Mouse (Mus musculus): ENCODE measurements at regions not wholly inside any gene's neighbourhood (a gene's known extent, or its start where the extent isn't known, plus 50 kb on each side); places are given as distances from the start of the nearest gene placed in this dataset.
A peak's percentile ranks its signal among the peaks of the same experiment; 100 is the strongest.

DNA sequence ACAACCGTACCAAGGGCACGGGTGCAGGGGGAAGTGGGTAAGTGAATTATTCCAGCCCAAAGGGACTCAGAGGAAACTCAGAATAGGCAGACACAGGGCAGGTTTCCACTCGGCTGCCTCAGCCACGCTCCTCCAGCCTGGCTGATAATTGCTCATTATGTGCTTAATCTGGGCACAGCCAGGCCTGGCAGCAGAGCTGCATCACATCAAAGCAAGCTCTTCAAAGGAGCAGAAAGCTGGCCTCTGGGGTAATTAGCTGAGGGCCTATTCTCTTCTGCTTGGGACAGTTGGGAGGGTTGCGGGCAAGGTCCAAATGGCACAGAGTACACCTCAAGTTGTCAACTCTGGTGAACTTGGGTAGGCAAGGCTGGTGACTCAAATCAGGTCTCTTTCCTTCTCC, 239.5 kb downstream of the Emx2 start:
- intact Hi-C loops (cut with DNase I): no loop called here
- no peak for TF ChIP-seq CTCF (IDR thresholded peaks at IDR 0.05)
- no peak overlapping the region for H3K27ac ChIP-seq
- H3K4me3 ChIP-seq: no peak overlapping the region
- peak; percentile 13 to 16 for DNase-seq (ENCODE audit: extremely low spot score in 1 of 2, low spot score in 2 of 2)

DNA sequence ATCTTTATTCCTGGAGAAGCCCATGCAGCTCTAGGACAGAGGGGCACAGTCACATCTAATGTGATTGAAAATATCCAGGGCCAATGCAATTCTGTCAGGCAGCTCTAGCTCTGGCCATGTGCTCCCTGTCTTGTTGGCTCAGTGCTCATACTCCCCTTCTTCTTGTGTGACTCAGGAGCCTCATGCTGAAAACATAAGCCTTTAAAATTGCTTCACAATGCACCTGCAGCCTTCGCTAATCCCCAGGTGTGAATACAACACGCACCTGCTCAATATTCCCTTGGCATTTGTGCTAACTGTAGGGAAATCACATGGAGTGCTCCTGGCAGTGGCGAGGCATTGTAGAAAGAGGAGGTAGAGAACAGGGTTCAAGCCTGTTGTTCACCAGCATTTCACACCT, 242.0 kb downstream of the Emx2 start:
- no peak for TF ChIP-seq CTCF (IDR thresholded peaks at IDR 0.05)
- Histone ChIP-seq H3K27ac (no peak overlapping the region), H3K4me3 (no peak overlapping the region)
- no peak for DNase-seq (ENCODE audit: extremely low spot score in 1 of 2, low spot score in 2 of 2)
- intact Hi-C loops (cut with DNase I): no loop called here

DNA sequence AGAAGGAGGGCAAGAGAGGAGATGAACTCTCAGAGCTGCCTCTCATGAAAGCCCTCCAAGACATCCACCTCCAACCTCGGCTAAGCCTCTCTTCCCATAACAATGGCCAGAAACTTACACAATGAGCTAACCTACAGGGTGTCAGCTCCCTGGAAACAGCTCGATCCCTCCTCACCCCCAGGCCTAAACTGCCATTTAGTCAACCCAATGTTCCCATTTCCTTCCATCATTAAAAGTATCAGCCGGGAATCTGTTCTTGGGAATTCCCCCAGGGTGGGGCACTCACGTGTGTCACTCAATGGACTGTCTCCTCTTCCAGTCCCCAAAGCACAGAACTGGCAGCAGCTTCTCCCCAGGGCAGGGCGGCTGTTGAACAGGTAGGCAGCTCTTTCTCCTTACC, 236.3 kb downstream of the Rab11fip2 start:
- no peak for DNase-seq (ENCODE audit: extremely low spot score in 1 of 2, low spot score in 2 of 2)
- H3K4me3 ChIP-seq: no peak overlapping the region
- intact Hi-C loops (cut with DNase I): no loop called here
- H3K27ac ChIP-seq: no peak overlapping the region
- no peak for TF ChIP-seq CTCF (IDR thresholded peaks at IDR 0.05)

DNA sequence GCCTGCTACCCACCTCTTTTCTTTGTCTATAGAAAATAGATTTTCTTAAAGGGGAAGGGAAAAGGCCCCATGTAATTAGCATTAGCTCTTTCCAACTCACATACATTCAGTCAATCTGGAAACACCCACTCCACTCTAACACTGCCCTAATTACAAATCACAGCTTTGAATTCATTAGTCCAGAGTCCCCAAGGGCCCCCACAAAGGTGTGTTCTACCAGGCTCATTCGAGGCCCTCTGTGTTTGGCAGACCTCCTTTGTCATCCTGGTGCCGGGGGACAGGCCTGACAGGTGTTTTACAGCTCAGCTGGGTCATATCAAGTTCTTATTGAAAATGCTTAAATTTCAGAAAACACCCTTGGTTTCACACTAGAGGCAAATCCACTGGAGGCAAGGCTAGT, 234.3 kb downstream of the Rab11fip2 start:
- intact Hi-C loops (cut with DNase I): no loop called here
- no peak for TF ChIP-seq CTCF (IDR thresholded peaks at IDR 0.05)

DNA sequence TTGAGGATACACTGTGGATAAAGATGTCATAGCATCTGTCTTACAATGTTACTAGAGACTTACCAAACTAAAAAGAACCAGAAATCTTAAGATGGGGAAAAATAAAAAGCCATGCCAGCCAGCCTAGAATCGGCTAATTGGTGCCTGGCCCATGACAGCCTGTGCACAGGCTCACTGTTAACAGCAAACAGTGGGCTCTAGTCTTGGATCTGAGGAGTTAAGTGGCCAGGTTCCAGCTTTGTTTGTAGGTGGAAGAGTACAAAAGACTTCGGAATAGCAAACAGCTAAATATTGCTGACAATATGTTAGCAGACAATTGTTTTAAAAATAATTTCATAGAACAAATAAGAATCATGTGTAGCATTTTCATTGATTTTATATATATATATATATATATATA, 228.4 kb downstream of the Rab11fip2 start:
- Histone ChIP-seq H3K27ac (no peak overlapping the region), H3K4me3 (no peak overlapping the region)
- no peak for DNase-seq (ENCODE audit: extremely low spot score in 1 of 2, low spot score in 2 of 2)
- intact Hi-C loops (cut with DNase I): no loop called here
- no peak for TF ChIP-seq CTCF (IDR thresholded peaks at IDR 0.05)

More for the DNA sequence above, 234.3 kb downstream of the Rab11fip2 start:
- Histone ChIP-seq H3K27ac (no peak overlapping the region), H3K4me3 (no peak overlapping the region)
- DNase-seq (ENCODE audit: extremely low spot score in 1 of 2, low spot score in 2 of 2): no peak

DNA sequence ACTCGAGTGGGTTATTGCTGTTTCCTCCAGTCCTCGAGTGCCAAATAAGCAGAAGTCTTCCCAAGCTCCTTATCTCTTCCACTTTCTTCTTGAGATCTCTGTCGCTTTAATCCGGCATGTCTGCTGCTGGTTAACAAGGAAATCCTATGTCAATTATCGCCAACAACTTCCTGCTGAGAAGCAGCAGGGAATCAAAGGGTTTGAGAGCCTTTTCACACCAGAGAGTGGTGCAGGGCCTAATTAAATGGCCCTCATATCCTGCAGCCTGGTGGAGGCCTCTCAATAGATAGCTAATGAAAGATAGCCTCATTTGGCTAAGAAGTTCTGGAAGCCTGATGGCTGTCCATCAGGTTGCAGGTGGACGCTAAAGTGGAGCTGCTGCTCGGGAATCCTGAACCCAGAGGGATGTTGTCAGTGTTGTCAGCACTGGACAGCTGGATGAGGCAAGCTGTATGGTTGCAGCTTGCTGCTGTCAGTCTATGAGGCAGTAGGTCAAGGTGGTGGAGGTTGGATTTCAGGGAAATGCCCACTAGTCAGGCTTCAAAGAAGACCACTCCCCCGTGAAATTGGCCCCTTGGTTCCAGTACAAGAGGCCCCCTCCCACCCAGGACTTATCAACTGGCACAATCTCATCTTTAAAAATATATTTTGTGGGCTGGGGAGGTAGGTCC, 225.5 kb downstream of the Rab11fip2 start:
- H3K27ac ChIP-seq: no peak overlapping the region
- H3K4me3 ChIP-seq: no peak overlapping the region
- no peak for DNase-seq (ENCODE audit: extremely low spot score in 1 of 2, low spot score in 2 of 2)
- intact Hi-C loops (cut with DNase I): no loop called here
- TF ChIP-seq CTCF (IDR thresholded peaks at IDR 0.05): no peak

DNA sequence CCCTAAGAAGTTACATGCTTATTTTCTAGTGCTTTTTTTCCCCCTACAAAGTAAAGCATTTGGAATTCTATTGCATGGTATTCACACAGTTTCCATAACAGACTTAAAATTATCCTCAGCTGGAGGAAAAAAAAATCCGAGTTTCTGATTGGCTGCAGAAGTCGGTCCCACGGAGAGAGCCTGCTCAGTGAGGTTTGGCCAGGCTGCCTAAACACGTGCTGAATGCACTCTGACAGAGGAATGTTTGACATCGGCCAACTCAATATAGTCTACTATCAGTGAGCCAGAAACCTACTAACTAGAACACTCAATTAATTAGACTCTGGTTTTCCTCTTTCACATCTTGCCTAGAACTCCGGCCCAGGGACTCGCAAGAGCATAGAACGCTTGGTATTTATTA, 204.9 kb downstream of the Rab11fip2 start:
- intact Hi-C loops (cut with DNase I): no loop called here
- DNase-seq (ENCODE audit: extremely low spot score in 1 of 2, low spot score in 2 of 2): no peak
- no peak for TF ChIP-seq CTCF (IDR thresholded peaks at IDR 0.05)

DNA sequence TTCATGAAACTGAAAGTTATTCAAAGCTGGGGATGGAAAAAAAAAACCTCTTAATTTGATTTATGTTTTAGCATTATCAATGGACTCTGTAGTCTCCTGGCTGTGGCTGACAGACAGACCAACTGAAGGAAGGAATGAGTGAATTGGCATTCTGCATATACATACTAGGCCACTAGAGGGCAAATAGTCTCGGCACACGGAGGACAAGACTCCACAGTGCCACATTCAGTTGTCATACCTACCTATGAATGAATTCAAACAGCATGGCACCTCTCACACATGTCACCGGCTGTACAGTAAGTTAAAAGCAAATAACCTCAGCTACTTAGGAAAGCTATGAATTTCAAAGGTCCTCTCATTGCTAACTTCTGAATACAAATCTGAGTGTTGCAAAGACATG, 200.5 kb downstream of the Rab11fip2 start:
- Histone ChIP-seq H3K4me3 (no peak overlapping the region), H3K27ac (no peak overlapping the region)
- intact Hi-C loops (cut with DNase I): loop anchor here (2.0 to 5.0 kb wide), 2 partner anchors 291 to 402 kb away; no protein-coding TSS in a partner anchor
- DNase-seq (ENCODE audit: extremely low spot score in 1 of 2, low spot score in 2 of 2): peak in 1 of 2 experiments; percentile 9
- peak; percentile 67 for TF ChIP-seq CTCF (IDR thresholded peaks at IDR 0.05)

More for the DNA sequence above, 204.9 kb downstream of the Rab11fip2 start:
- Histone ChIP-seq H3K27ac (no peak overlapping the region), H3K4me3 (no peak overlapping the region)

DNA sequence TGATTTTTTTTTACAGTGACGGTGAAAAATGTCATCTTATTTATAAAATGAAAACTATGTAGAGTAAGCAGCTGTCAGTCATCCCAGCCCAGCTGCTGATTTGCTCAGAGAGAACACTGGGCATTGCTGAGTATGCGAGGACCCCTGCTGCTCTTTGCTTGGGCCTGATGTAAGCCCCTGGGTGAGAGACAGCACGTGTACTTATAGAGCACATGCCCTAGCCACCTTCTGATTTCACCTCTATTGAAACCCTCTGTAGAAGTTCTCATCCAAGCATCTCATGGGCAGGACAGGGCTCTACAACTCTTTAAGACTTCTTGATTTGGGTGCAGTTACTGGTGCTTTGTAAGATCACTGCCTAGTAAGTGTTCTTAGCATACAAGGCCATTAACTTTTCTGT, 182.2 kb downstream of the Rab11fip2 start:
- DNase-seq (ENCODE audit: extremely low spot score in 1 of 2, low spot score in 2 of 2): no peak
- no peak overlapping the region for H3K27ac ChIP-seq
- intact Hi-C loops (cut with DNase I): no loop called here

DNA sequence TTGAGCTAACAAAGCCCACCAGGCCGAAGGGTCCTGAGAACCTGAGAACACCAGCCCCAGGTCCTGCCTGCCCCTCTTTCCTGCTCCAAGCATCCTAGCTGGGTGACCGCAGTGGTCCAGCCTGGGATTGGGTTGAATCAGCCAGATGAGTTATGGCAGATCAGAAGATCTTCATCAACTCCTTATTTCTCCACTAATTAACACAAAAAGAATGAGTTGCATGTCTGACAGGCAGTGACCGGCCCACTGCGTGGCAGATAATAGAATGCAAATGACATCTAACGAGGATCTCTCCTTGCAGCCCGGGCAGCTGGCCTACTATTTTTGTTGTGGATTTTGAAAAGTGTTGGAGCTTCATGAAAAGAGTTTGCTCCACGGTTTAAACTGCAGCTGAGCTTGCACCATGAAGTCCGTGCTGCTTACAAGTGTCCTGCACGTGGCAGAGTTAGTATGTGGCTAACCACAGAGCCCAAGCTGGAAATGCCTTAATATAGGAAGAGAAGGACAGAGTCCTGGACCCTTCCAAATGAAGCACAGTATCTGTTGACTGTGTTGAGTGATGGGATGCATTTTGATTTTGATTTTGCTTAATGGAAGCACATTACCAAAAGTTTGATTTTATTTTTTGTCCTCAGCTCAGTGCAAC, 158.9 kb downstream of the Rab11fip2 start:
- no peak for TF ChIP-seq CTCF (IDR thresholded peaks at IDR 0.05)
- intact Hi-C loops (cut with DNase I): no loop called here
- H3K4me3 ChIP-seq: no peak overlapping the region
- H3K27ac ChIP-seq: no peak overlapping the region
- no peak for DNase-seq (ENCODE audit: extremely low spot score in 1 of 2, low spot score in 2 of 2)

More for the DNA sequence above, 182.2 kb downstream of the Rab11fip2 start:
- no peak overlapping the region for H3K4me3 ChIP-seq
- no peak for TF ChIP-seq CTCF (IDR thresholded peaks at IDR 0.05)

DNA sequence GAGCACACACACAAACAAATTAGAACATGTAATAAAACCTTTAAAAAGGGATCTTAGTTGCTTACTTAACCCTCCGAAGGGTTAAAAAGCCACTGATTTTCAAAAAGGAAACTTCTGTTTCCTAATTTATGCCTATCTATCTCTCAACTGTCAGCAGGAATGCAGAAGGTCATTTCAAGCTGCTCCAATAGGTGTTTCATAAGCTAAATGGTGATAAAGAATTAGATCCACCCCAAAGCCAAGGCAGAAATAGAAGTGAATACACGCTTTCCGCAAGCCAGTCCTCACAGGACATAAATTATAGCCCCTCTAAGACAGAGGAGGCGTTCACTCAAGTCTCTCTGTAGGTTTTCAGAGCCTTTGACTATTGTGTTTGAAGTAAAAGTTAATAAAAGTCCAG, 112.2 kb downstream of the Rab11fip2 start:
- Histone ChIP-seq H3K4me3 (no peak overlapping the region), H3K27ac (no peak overlapping the region)
- intact Hi-C loops (cut with DNase I): no loop called here
- no peak for TF ChIP-seq CTCF (IDR thresholded peaks at IDR 0.05)
- no peak for DNase-seq (ENCODE audit: extremely low spot score in 1 of 2, low spot score in 2 of 2)

DNA sequence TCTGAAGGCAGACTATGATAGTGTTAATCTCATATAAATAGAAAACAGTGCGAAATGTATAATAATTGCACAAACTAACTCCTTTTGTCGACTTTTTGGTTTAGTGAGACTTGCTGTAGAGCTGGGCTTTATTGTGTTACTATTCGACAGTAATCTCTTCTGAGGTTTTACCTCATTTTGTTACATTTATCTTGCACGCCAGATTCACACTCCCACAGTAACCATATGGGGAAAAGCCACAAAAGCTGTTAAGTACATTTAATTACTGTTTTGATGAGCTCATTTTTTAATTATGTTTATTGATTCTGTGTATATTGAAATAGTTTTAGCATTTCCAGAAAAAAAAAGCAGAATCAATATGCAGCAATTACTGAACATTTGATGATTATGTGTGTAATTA, 106.3 kb downstream of the Rab11fip2 start:
- TF ChIP-seq CTCF (IDR thresholded peaks at IDR 0.05): no peak
- DNase-seq (ENCODE audit: extremely low spot score in 1 of 2, low spot score in 2 of 2): no peak
- no peak overlapping the region for H3K4me3 ChIP-seq
- intact Hi-C loops (cut with DNase I): no loop called here
- no peak overlapping the region for H3K27ac ChIP-seq

DNA sequence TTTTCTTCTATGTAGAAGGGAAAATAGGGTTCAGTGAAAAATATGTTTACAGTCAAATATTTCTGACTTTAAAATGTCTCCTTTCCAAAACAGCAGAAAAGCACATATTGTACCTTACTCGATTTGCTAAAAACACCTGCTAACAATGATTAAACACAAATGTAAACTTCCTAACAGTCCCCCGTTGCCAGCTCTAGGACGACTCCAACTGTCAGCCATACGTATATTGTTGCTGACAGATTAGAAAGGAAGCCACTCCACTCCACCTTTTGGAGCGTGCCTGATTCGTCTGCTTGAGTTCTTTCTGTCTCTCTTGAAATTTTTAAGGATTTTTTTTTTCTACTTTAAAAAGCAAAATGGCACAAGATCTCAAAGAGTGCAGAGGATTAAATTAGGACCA, 105.8 kb downstream of the Rab11fip2 start:
- no peak overlapping the region for H3K27ac ChIP-seq
- TF ChIP-seq CTCF (IDR thresholded peaks at IDR 0.05): no peak

More for the DNA sequence above, 105.8 kb downstream of the Rab11fip2 start:
- H3K4me3 ChIP-seq: no peak overlapping the region
- intact Hi-C loops (cut with DNase I): no loop called here
- DNase-seq (ENCODE audit: extremely low spot score in 1 of 2, low spot score in 2 of 2): no peak
